Mouse (Mus musculus): ENCODE measurements around the gene Gpr156. TPM values are rescaled to one million over a fixed set of nuclear protein-coding genes. Genes with fewer than 3 reads are reported as not detected.

The Gpr156 gene
- total and polyA plus RNA-seq, 3 experiments, result 0.08 to 0.09 TPM; not detected in 1

DNA sequence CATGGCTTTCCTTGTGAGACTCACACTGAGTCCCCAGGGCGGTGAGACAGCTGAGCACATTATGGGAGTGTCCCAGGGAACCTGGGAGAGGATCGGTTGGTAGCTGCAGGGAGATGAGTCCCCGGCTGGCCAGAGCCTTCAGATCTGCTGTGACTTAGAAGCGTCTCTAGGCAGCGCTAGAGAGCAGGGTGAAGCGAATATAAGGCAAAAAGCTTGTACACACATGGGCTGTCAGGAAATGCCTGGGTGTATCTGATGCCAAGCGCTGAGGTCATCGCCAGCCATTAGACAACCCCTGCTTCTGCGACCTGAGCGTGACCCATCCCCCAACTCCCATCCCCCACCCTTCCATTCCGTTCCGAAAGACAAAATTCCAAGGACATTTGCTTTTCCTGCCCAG, 78.4 kb downstream of the Gpr156 start (continued):
- TF ChIP-seq PAX5 (IDR thresholded peaks at IDR 0.05; ENCODE audit: low read length) (no peak), MAX (IDR thresholded peaks at IDR 0.05; ENCODE audit: low read length) (no peak), MAZ (IDR thresholded peaks at IDR 0.05; ENCODE audit: low read depth, low read length) (no peak), HCFC1 (IDR thresholded peaks at IDR 0.05; ENCODE audit: low read depth, low read length) (no peak)

DNA sequence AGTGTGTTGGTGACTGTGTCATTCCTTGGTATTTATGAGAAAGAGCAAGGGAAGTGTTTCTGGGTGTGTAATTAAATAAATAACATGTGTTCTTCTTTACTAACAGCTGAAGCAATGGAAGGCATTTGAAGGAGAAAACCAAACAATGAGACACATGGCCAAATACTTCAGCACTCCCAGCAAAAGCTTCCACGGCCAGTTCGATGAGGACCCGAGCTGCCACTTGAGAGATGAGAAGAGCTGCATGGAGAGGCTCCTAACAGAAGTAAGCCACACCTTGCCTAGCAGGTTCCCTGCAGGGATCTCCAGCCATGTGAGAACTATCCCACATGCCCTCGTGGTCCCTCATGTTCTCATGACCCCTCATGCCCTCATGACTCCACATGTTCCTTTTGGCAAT, 81.5 kb downstream of the Gpr156 start:
- dilution Hi-C loops (cut with MboI; ENCODE audit: extremely low pct_ligation_motif_present, extremely low pct_unique_long_range_greater_than_20kb, low sequenced_read_pairs), result no loop called here

DNA sequence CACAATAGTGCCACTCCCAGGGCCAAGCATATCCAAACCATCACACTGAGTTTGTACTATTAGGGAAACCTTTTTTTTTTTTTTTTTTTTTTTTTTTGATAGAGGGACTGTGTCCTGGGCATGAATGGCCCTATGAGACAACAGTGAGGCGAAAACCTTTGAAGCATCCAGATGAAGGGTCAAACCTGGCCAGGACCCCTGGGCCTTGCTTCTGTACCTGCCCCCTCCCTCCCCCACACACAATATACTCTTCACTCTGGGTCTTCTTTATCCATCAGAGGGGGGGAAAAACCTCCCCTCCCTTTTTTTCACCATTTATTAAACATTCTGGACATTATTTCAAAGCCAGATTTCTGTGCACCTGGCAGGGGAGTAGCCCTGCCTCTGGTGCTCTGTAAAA, 83.5 kb downstream of the Gpr156 start:
- H3K4me1 ChIP-seq (ENCODE audit: control insufficient read depth in 1 of 2, insufficient read depth in 2 of 2), result peaks cover 5 to 22% of the 10 kb centered on the region in 2 experiments
- no peaks in the 10 kb centered on the region for H3K27me3 ChIP-seq (replicated peaks)
- no peaks in the 10 kb centered on the region for H3K36me3 ChIP-seq (replicated peaks in 1 of 2; ENCODE audit: control insufficient read depth in 1 of 2, insufficient read depth in 1 of 2, low read length in 1 of 2)
- no peak overlapping the region for H3K4me2 ChIP-seq (ENCODE audit: insufficient read depth, low read depth, poor library complexity, severe bottlenecking)
- no peak for DNase-seq (ENCODE audit: extremely low read depth)
- H3K79me2 ChIP-seq (replicated peaks; ENCODE audit: control insufficient read depth, extremely low read depth, insufficient read depth, poor library complexity, severe bottlenecking), result no peaks in the 10 kb centered on the region
- H3K4me3 ChIP-seq (replicated peaks in 1 of 3; ENCODE audit: low read depth in 2 of 3, low read length in 2 of 3, poor library complexity in 1 of 3), result no peak overlapping the region
- dilution Hi-C loops (cut with MboI; ENCODE audit: extremely low pct_ligation_motif_present, extremely low pct_unique_long_range_greater_than_20kb, low sequenced_read_pairs), result no loop called here
- no peak overlapping the region for H3K9ac ChIP-seq (ENCODE audit: insufficient read depth, low read depth)
- no peaks in the 10 kb centered on the region for H3K9me3 ChIP-seq (replicated peaks; ENCODE audit: low read length)
- no peak for TF ChIP-seq CHD2 (IDR thresholded peaks at IDR 0.05; ENCODE audit: low read length)
- no peak for TF ChIP-seq MAFK (IDR thresholded peaks at IDR 0.05; ENCODE audit: insufficient replicate concordance, low read length)
- no peak for TF ChIP-seq TBP (conservative IDR thresholded peaks at IDR 0.05; ENCODE audit: low read depth, low read length)
- TF ChIP-seq SIN3A (IDR thresholded peaks at IDR 0.05; ENCODE audit: low read length), result no peak
- TF ChIP-seq ZC3H11A (IDR thresholded peaks at IDR 0.05; ENCODE audit: low read depth, low read length), result no peak
- TF ChIP-seq MAX (IDR thresholded peaks at IDR 0.05; ENCODE audit: low read length), result no peak
- TF ChIP-seq EP300 (IDR thresholded peaks at IDR 0.05; ENCODE audit: low read length), result no peak
- TF ChIP-seq E2F4 (IDR thresholded peaks at IDR 0.05; ENCODE audit: insufficient replicate concordance, low read depth, low read length), result no peak
- in situ Hi-C loops (cut with MboI; ENCODE audit: low pct_ligation_motif_present, low pct_unique_long_range_greater_than_20kb, low sequenced_read_pairs), result loop anchor here (10.0 to 25.0 kb wide), 2 partner anchors 125 to 513 kb away; partner anchors contain the start of gene Timmdc1
- no peak overlapping the region for H3K27ac ChIP-seq (ENCODE audit: insufficient read depth, low read depth)

More for the DNA sequence above, 81.5 kb downstream of the Gpr156 start:
- H3K9ac ChIP-seq (ENCODE audit: insufficient read depth, low read depth), result no peak overlapping the region
- no peak overlapping the region for H3K4me3 ChIP-seq (replicated peaks in 1 of 3; ENCODE audit: low read depth in 2 of 3, low read length in 2 of 3, poor library complexity in 1 of 3)
- H3K27ac ChIP-seq (ENCODE audit: insufficient read depth, low read depth), result no peak overlapping the region
- H3K4me2 ChIP-seq (ENCODE audit: insufficient read depth, low read depth, poor library complexity, severe bottlenecking), result no peak overlapping the region
- no peaks in the 10 kb centered on the region for H3K36me3 ChIP-seq (replicated peaks in 1 of 2; ENCODE audit: control insufficient read depth in 1 of 2, insufficient read depth in 1 of 2, low read length in 1 of 2)
- no peaks in the 10 kb centered on the region for H3K79me2 ChIP-seq (replicated peaks; ENCODE audit: control insufficient read depth, extremely low read depth, insufficient read depth, poor library complexity, severe bottlenecking)
- in situ Hi-C loops (cut with MboI; ENCODE audit: low pct_ligation_motif_present, low pct_unique_long_range_greater_than_20kb, low sequenced_read_pairs), result loop anchor here (10.0 kb wide), 1 partner anchor 127 kb away; no protein-coding TSS in a partner anchor
- H3K9me3 ChIP-seq (replicated peaks; ENCODE audit: low read length), result no peaks in the 10 kb centered on the region
- TF ChIP-seq UBTF (IDR thresholded peaks at IDR 0.05; ENCODE audit: low read depth, low read length), result no peak
- no peak for TF ChIP-seq SMC3 (IDR thresholded peaks at IDR 0.05; ENCODE audit: low read depth, low read length)
- no peak for TF ChIP-seq ZMIZ1 (IDR thresholded peaks at IDR 0.05; ENCODE audit: low read depth, low read length)
- TF ChIP-seq NRF1 (IDR thresholded peaks at IDR 0.05; ENCODE audit: low read depth, low read length), result no peak
- TF ChIP-seq SIN3A (IDR thresholded peaks at IDR 0.05; ENCODE audit: low read length), result no peak
- no peak for TF ChIP-seq MAZ (IDR thresholded peaks at IDR 0.05; ENCODE audit: low read depth, low read length)
- TF ChIP-seq TBP (conservative IDR thresholded peaks at IDR 0.05; ENCODE audit: low read depth, low read length), result no peak
- no peak for TF ChIP-seq MAFK (IDR thresholded peaks at IDR 0.05; ENCODE audit: insufficient replicate concordance, low read length)
- TF ChIP-seq USF1 (IDR thresholded peaks at IDR 0.05; ENCODE audit: low read depth, low read length), result no peak
- TF ChIP-seq ETS1 (conservative IDR thresholded peaks at IDR 0.05; ENCODE audit: low read depth, low read length), result no peak
- TF ChIP-seq E2F4 (IDR thresholded peaks at IDR 0.05; ENCODE audit: insufficient replicate concordance, low read depth, low read length), result no peak
- no peak for TF ChIP-seq BHLHE40 (IDR thresholded peaks at IDR 0.05; ENCODE audit: low read depth, low read length)
- TF ChIP-seq ZKSCAN1 (IDR thresholded peaks at IDR 0.05; ENCODE audit: borderline replicate concordance, low read depth, low read length), result no peak
- TF ChIP-seq CHD1 (IDR thresholded peaks at IDR 0.05; ENCODE audit: low read depth, low read length), result no peak
- no peak for TF ChIP-seq ELF1 (IDR thresholded peaks at IDR 0.05; ENCODE audit: low read depth, low read length)
- peaks cover 6 to 23% of the 10 kb centered on the region in 2 experiments for H3K4me1 ChIP-seq (ENCODE audit: control insufficient read depth in 1 of 2, insufficient read depth in 2 of 2)
- no peaks in the 10 kb centered on the region for H3K27me3 ChIP-seq (replicated peaks)
- DNase-seq (ENCODE audit: extremely low read depth), result no peak

All from CH12.LX (cell line).